Mouse (Mus musculus): ENCODE data around the gene Zfp112. TPM values are rescaled to one million over a fixed set of nuclear protein-coding genes. Genes with fewer than 3 reads are reported as not detected.
"Not testable (repeated sequence)": the region's sequence is repeated elsewhere in the genome, so short reads cannot be mapped to it uniquely, and the experiment has no call there.

The Zfp112 gene
- total RNA-seq (2021), result 10 to 100 TPM; 10.4 to 13.9 TPM
- long read RNA-seq, experiment 1, partial matches to known transcripts, result 0 of 6 reads
- long read RNA-seq, experiment 1, other reads (novel, unspliced or antisense), result 3 of 6 reads
- long read RNA-seq, experiment 2, partial matches to known transcripts, result 0 of 10 reads
- long read RNA-seq, experiment 2, other reads (novel, unspliced or antisense), result 6 of 10 reads

- TF ChIP-seq CTCF (conservative IDR thresholded peaks at IDR 0.05), result no peak
- DNase-seq (ENCODE audit: low spot score in 2 of 2), result peak; percentile 80 to 90
- H3K4me3 ChIP-seq, result peak within 1 kb of the TSS; percentile 84
- H3K27ac ChIP-seq, result peak within 1 kb of the TSS; percentile 89
These were observed at the start of gene Zfp112 for GRCm38 (mm10) chr7:24112156-24112856. Gene Zfp112, plus strand, starts transcription at chr7:24112314.

GRCm38 (mm10) chr7:24074424-24074823 is 37.7 kb upstream of the Zfp112 start:
- H3K27ac ChIP-seq; H3K4me3 ChIP-seq; DNase-seq (ENCODE audit: low spot score in 2 of 2): not testable (repeated sequence)

- peak within 1 kb of the TSS; percentile 93 for H3K27ac ChIP-seq
- peak; percentile 95 to 97 for DNase-seq (ENCODE audit: low spot score in 2 of 2)
- no peak for TF ChIP-seq CTCF (conservative IDR thresholded peaks at IDR 0.05)
- peak within 1 kb of the TSS; percentile 95 for H3K4me3 ChIP-seq
These were observed 30.3 kb upstream of the Zfp112 start, which contains the start of gene Zfp180 for GRCm38 (mm10) chr7:24081634-24082431. Gene Zfp180, plus strand, starts transcription at chr7:24081924.

GRCm38 (mm10) chr7:24082457-24083235 is 29.5 kb upstream of the Zfp112 start:
- H3K4me3 ChIP-seq, result peak overlapping the region; percentile 95
- no peak for TF ChIP-seq CTCF (conservative IDR thresholded peaks at IDR 0.05)
- peak in 1 of 2 experiments; percentile 26 for DNase-seq (ENCODE audit: low spot score in 2 of 2)
- peak overlapping the region; percentile 93; the same call in 1 of the 2 replicates for H3K27ac ChIP-seq

- no peak for TF ChIP-seq CTCF (conservative IDR thresholded peaks at IDR 0.05)
- no peak overlapping the region for H3K4me3 ChIP-seq
- no peak for DNase-seq (ENCODE audit: low spot score in 2 of 2)
- H3K27ac ChIP-seq, result no peak overlapping the region
These were observed 25.2 kb upstream of the Zfp112 start for GRCm38 (mm10) chr7:24086871-24087270.

- no peak for TF ChIP-seq CTCF (conservative IDR thresholded peaks at IDR 0.05)
- no peak overlapping the region for H3K4me3 ChIP-seq
- no peak overlapping the region for H3K27ac ChIP-seq
- no peak for DNase-seq (ENCODE audit: low spot score in 2 of 2)
These were observed 24.5 kb upstream of the Zfp112 start for GRCm38 (mm10) chr7:24087485-24088125.

GRCm38 (mm10) chr7:24104403-24104802 is 7.7 kb upstream of the Zfp112 start:
- Histone ChIP-seq H3K4me3 (no peak overlapping the region), H3K27ac (no peak overlapping the region)
- TF ChIP-seq CTCF (conservative IDR thresholded peaks at IDR 0.05), result no peak
- no peak for DNase-seq (ENCODE audit: low spot score in 2 of 2)

- Histone ChIP-seq H3K4me3 (no peak overlapping the region), H3K27ac (no peak overlapping the region)
- TF ChIP-seq CTCF (conservative IDR thresholded peaks at IDR 0.05), result no peak
- no peak for DNase-seq (ENCODE audit: low spot score in 2 of 2)
These were observed 6.9 kb upstream of the Zfp112 start for GRCm38 (mm10) chr7:24105144-24105703.

GRCm38 (mm10) chr7:24110839-24111238 is 1.3 kb upstream of the Zfp112 start:
- no peak overlapping the region for H3K27ac ChIP-seq
- no peak for TF ChIP-seq CTCF (conservative IDR thresholded peaks at IDR 0.05)
- no peak overlapping the region for H3K4me3 ChIP-seq
- DNase-seq (ENCODE audit: low spot score in 2 of 2), result no peak

- no peak for TF ChIP-seq CTCF (conservative IDR thresholded peaks at IDR 0.05)
- DNase-seq (ENCODE audit: low spot score in 2 of 2), result no peak
- Histone ChIP-seq H3K4me3 (peak overlapping the region; percentile 84), H3K27ac (peak overlapping the region; percentile 89)
These were observed 350 bp upstream of the Zfp112 start for GRCm38 (mm10) chr7:24111772-24112155.

- DNase-seq (ENCODE audit: low spot score in 2 of 2), result peak in 1 of 2 experiments; percentile 20
- Histone ChIP-seq H3K27ac (peak overlapping the region; percentile 89), H3K4me3 (peak overlapping the region; percentile 84)
- TF ChIP-seq CTCF (conservative IDR thresholded peaks at IDR 0.05), result no peak
These were observed 887 bp downstream of the Zfp112 start for GRCm38 (mm10) chr7:24113001-24113400.

GRCm38 (mm10) chr7:24116655-24117054 is 4.5 kb downstream of the Zfp112 start:
- H3K27ac ChIP-seq, result no peak overlapping the region
- DNase-seq (ENCODE audit: low spot score in 2 of 2), result no peak
- no peak for TF ChIP-seq CTCF (conservative IDR thresholded peaks at IDR 0.05)
- H3K4me3 ChIP-seq, result no peak overlapping the region

Data from layer of hippocampus, adult 2 months (tissue).